Mouse (Mus musculus) heart, embryonic 14.5 days (tissue): ENCODE results near the gene Cdkl3. TPM values are rescaled to one million over a fixed set of nuclear protein-coding genes. Genes with fewer than 3 reads are reported as not detected.

Experiments used
- ATAC-seq: fragments of 200-750 bp; cut with Nextera tagmentation; 2 replicates; pipeline ENCODE4 v1.8.0; 2017; ENCODE audit warnings: low read depth, moderate TSS enrichment; ENCODE audit not compliant: insufficient number of reproducible peaks, insufficient read depth, low FRiP score
- H3K27ac ChIP-seq, 2 experiments: fragments of 200-500 bp in 1 of 2; fragments of 300-500 bp in 1 of 2; sonication (generic) in 1 of 2; replicated peaks in 1 of 2; 2 replicates each; pipeline ENCODE4 v1.5.1; 2012 to 2014; ENCODE audit warnings: low read depth in 2 of 2, low read length in 2 of 2, control low read depth in 1 of 2, mild to moderate bottlenecking in 1 of 2, mixed read lengths in 1 of 2; ENCODE audit not compliant: control insufficient read depth in 1 of 2, insufficient read depth in 1 of 2
- H3K27me3 ChIP-seq: fragments of 300-500 bp; sonication (generic); 2 replicates; pipeline ENCODE4 v1.6.1; 2014; ENCODE audit warnings: mild to moderate bottlenecking, low read length, control low read depth; ENCODE audit not compliant: control insufficient read depth, insufficient read depth
- H3K36me3 ChIP-seq: fragments of 300-500 bp; sonication (generic); 2 replicates; pipeline ENCODE4 v1.6.1; 2014; ENCODE audit warnings: mild to moderate bottlenecking, control low read depth, low read length, mixed read lengths; ENCODE audit not compliant: control insufficient read depth, insufficient read depth
- H3K4me1 ChIP-seq, 2 experiments: fragments of 200-500 bp in 1 of 2; fragments of 300-500 bp in 1 of 2; sonication (generic) in 1 of 2; 2 replicates each; pipeline ENCODE4 v1.6.1; 2012 to 2014; ENCODE audit warnings: low read length in 2 of 2, control low read depth in 1 of 2, mixed read lengths in 1 of 2; ENCODE audit not compliant: control insufficient read depth in 2 of 2, insufficient read depth in 2 of 2
- H3K4me2 ChIP-seq: fragments of 300-500 bp; sonication (generic); 2 replicates; pipeline ENCODE4 v1.6.1; 2014; ENCODE audit warnings: mild to moderate bottlenecking, low read length
- H3K4me3 ChIP-seq, 2 experiments: fragments of 200-500 bp in 1 of 2; fragments of 300-500 bp in 1 of 2; sonication (generic) in 1 of 2; 2 replicates each; pipeline ENCODE4 v1.5.1; 2012 to 2014; ENCODE audit warnings: low read length in 2 of 2, mild to moderate bottlenecking in 2 of 2, control low read depth in 1 of 2, low read depth in 1 of 2, moderate library complexity in 1 of 2; ENCODE audit not compliant: control insufficient read depth in 1 of 2, insufficient read depth in 1 of 2
- H3K9ac ChIP-seq: fragments of 300-500 bp; sonication (generic); 2 replicates; pipeline ENCODE4 v1.6.1; 2014; ENCODE audit warnings: mild to moderate bottlenecking, low read length
- H3K9me3 ChIP-seq: fragments of 300-500 bp; sonication (generic); 2 replicates; pipeline ENCODE4 v1.6.1; 2016; ENCODE audit warnings: low read length, control low read depth; ENCODE audit not compliant: control insufficient read depth
- WGBS: fragments of 180-500 bp; shearing (Covaris S2); extraction: QIAGEN DNeasy Blood & Tissue Kit; methylation state at CpG from one replicate; pipeline ENCODE4 v1.1.7; 2014; 5-methylcytosine and 5-hydroxymethylcytosine counted together
- polyA plus RNA-seq: library from polyadenylated mRNA; unstranded; fragments of >200 nt; fragmentation: Nextera tagmentation; extraction: Ambion mirVana; gene quantifications from 2 replicates; pipeline ENCODE4 v1.2.1, GENCODE M21; 2014

The Cdkl3 gene
- 9.1 and 10.1 TPM in 2 replicates for polyA plus RNA-seq

DNA sequence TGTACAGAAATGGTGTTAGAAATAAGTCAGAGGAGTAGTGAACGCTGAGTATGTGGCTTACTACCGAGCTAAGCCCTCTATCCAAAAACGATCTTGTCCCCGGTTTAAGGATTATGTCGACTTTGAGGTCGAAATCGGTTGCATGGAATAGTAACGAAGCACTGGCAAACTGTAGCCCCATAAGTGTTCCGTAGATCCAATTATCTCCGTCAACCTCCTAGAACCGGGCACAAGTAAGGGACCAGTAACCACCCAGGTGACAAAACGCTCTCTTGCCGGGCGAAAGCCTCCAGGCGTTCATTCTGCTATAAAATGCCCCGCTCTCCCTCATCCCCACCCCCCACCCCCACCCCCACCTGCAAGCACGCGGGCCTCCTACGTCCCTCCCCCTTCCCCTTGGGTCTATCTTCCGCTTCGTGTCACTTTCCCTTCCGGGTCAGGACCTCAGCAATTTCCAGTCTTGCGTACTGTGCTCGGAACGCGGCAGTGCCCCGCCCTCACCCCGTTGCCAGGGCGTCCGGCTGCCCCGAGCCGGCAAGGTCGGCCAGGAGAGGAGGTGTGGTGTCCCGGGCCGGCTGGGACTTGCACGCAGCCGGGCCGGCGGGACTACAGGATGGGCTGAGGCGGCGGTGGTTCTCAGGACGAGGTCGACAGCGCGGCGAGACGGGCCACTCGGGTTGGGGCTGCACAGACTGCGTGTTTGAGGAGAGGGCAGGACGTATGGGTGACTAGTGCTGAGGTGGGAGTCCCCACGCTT, at the start of gene Cdkl3:
Cdkl3 (plus strand) TSS at position 450 of the 757 bp plus-strand sequence.
- peak within 1 kb of the TSS; percentile 96 to 98 for H3K27ac ChIP-seq
- H3K9ac ChIP-seq: peak within 1 kb of the TSS; percentile 87
- peaks cover 0 to 29% of the 10 kb centered on the region in 2 experiments; a peak in 3 of 4 replicates for H3K4me1 ChIP-seq
- H3K9me3 ChIP-seq: no peaks in the 10 kb centered on the region
- H3K4me3 ChIP-seq: peak within 1 kb of the TSS; percentile 75 to 82
- peak within 1 kb of the TSS; percentile 87 for H3K4me2 ChIP-seq
- H3K36me3 ChIP-seq: no peaks in the 10 kb centered on the region
- H3K27me3 ChIP-seq: no peaks in the 10 kb centered on the region
- under 1% methylated on average over 51 of the region's 51 CpGs for WGBS
- peak; percentile 89 for ATAC-seq

DNA sequence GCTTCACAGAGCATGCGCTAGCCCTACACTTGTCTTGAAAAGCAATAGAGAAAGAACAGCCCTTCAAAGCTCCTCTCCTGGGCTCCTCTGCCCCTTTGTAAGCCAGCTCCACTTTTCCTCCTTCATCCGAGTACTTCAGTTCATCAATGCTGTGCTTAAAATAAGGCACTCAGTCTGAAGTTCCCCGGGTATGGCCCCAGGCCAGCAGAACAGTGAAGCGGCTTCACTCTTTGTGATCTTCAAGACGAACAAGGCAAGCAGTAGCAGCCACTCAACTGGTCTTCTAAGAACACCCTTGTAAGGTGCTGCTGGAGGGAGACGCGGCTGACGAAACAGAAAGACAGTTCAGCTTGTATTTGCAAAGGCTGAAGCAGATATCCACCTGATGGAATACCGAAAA, 47.9 kb upstream of the Cdkl3 start:
- Histone ChIP-seq H3K9me3 (peaks cover 6% of the 10 kb centered on the region; the same call in 1 of the 2 replicates), H3K4me2 (no peak overlapping the region), H3K36me3 (no peaks in the 10 kb centered on the region), H3K4me1 (peaks cover 0 to 4% of the 10 kb centered on the region in 2 experiments; a peak in 2 of 4 replicates), H3K4me3 (no peak overlapping the region), H3K27ac (no peak overlapping the region), H3K9ac (no peak overlapping the region), H3K27me3 (no peaks in the 10 kb centered on the region)
- WGBS: 46% methylated on average over 9 of the region's 9 CpGs
- no peak for ATAC-seq

DNA sequence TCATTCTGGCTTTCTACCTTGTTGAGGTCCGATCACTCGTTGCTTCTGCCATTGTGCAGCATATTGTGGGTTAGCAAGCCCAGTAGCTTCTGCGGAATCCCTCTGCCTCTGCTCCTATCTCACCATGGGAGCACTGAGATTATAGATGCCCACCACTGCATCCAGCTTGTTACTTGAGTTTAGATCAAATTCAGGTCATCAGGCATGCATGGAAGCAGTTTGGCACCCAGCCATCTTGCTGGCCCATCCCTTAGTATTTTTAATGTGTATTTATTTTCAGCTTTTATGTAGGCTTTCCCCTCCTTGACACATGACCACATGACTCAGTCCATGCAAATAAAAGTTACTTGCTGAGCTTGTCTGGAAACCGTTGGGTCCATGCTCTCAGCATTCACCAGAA, 46.3 kb upstream of the Cdkl3 start:
- H3K4me1 ChIP-seq: peaks cover 0 to 2% of the 10 kb centered on the region in 2 experiments; a peak in 1 of 4 replicates
- peaks cover 5% of the 10 kb centered on the region; the same call in 1 of the 2 replicates for H3K27me3 ChIP-seq
- WGBS: 86% methylated on average over 4 of the region's 4 CpGs
- H3K27ac ChIP-seq: no peak overlapping the region
- H3K4me3 ChIP-seq: no peak overlapping the region
- ATAC-seq: no peak
- no peak overlapping the region for H3K9ac ChIP-seq
- peaks cover 6% of the 10 kb centered on the region; the same call in 1 of the 2 replicates for H3K9me3 ChIP-seq
- no peaks in the 10 kb centered on the region for H3K36me3 ChIP-seq
- H3K4me2 ChIP-seq: no peak overlapping the region

GRCm38 (mm10) chr11:51959511-51959910, 44.5 kb upstream of the Cdkl3 start:
- H3K9me3 ChIP-seq: peaks cover 6% of the 10 kb centered on the region; the same call in 1 of the 2 replicates
- no peak overlapping the region for H3K4me3 ChIP-seq
- peaks cover 5% of the 10 kb centered on the region; the same call in 1 of the 2 replicates for H3K27me3 ChIP-seq
- ATAC-seq: no peak
- 72% methylated on average over 5 of the region's 5 CpGs for WGBS
- H3K27ac ChIP-seq: no peak overlapping the region
- no peak overlapping the region for H3K4me2 ChIP-seq
- H3K36me3 ChIP-seq: no peaks in the 10 kb centered on the region
- H3K9ac ChIP-seq: no peak overlapping the region
- H3K4me1 ChIP-seq: peaks cover 0 to 2% of the 10 kb centered on the region in 2 experiments; a peak in 1 of 4 replicates

- ATAC-seq: no peak
- H3K4me2 ChIP-seq: no peak overlapping the region
- 66% methylated on average over 4 of the region's 4 CpGs for WGBS
These were observed 44.0 kb upstream of the Cdkl3 start for GRCm38 (mm10) chr11:51960061-51960460.

DNA sequence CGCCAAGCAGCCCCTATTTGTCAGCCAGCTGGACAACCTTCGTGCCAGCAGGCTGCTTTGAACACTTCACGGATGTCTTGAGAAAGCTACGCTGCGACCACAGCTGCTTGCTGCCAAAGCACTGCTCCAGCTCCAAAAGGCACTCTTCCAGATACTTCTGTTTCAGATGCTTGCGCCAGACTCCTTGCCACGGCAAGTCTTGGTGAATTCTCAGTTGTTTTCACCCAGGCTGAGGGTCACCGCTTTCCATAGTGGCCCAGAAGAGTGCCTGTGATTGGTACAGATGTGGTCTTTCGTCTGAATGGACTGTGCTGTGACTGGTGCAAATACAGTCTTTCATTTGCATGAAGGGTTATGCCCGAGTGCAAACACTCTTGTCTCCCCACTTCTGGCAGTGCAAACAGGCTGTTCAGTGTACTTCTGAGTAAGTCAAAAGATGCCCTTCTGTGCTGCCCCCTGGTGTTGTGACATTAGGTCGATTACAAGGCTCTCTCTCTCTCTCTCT, 43.0 kb upstream of the Cdkl3 start:
- no peak for ATAC-seq
- no peak overlapping the region for H3K27ac ChIP-seq
- 70% methylated on average over 11 of the region's 11 CpGs for WGBS

More at GRCm38 (mm10) chr11:51960061-51960460, 44.0 kb upstream of the Cdkl3 start:
- Histone ChIP-seq H3K27me3 (peaks cover 5% of the 10 kb centered on the region; the same call in 1 of the 2 replicates), H3K9me3 (peaks cover 2% of the 10 kb centered on the region; the same call in 1 of the 2 replicates), H3K4me1 (peaks cover 0 to 2% of the 10 kb centered on the region in 2 experiments; a peak in 1 of 4 replicates), H3K9ac (no peak overlapping the region), H3K27ac (no peak overlapping the region), H3K4me3 (no peak overlapping the region), H3K36me3 (no peaks in the 10 kb centered on the region)

DNA sequence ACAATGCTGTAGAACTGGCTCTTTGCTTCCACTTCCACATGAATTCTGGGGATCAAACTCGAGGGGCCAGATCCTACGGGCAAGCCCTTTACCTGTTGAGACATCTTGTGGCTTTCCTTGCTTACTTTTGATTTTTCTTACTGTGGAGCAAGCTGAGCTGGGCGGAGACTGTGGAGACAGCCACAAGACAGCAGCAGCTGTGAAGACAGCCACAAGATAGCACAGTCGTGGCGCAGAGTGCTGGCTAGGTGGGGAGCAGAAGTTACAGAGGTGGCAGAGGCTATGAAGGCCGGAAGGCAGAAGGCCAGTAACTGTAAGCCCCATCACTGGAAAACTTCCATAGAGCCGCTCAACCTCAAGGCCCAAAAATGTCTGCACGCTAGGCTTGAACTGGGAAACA, 42.3 kb upstream of the Cdkl3 start:
- 86% methylated on average over 8 of the region's 8 CpGs for WGBS
- no peak for ATAC-seq
- peaks cover 5% of the 10 kb centered on the region; the same call in 1 of the 2 replicates for H3K27me3 ChIP-seq
- H3K27ac ChIP-seq: no peak overlapping the region
- H3K9ac ChIP-seq: no peak overlapping the region
- H3K9me3 ChIP-seq: peaks cover 2% of the 10 kb centered on the region; the same call in 1 of the 2 replicates
- H3K36me3 ChIP-seq: no peaks in the 10 kb centered on the region
- no peak overlapping the region for H3K4me2 ChIP-seq
- H3K4me3 ChIP-seq: no peak overlapping the region
- H3K4me1 ChIP-seq: no peaks in the 10 kb centered on the region

More for the DNA sequence above, 43.0 kb upstream of the Cdkl3 start:
- Histone ChIP-seq H3K9me3 (peaks cover 2% of the 10 kb centered on the region; the same call in 1 of the 2 replicates), H3K4me1 (peaks cover 0 to 2% of the 10 kb centered on the region in 2 experiments; a peak in 1 of 4 replicates), H3K4me3 (no peak overlapping the region), H3K36me3 (no peaks in the 10 kb centered on the region), H3K9ac (no peak overlapping the region), H3K27me3 (peaks cover 5% of the 10 kb centered on the region; the same call in 1 of the 2 replicates), H3K4me2 (no peak overlapping the region)
